Mouse (Mus musculus) myocyte (in vitro differentiated cells): ENCODE results near the gene Atoh8. TPM values are rescaled to one million over a fixed set of nuclear protein-coding genes. Genes with fewer than 3 reads are reported as not detected.

Experiments used
- H3K27me3 ChIP-seq: one replicate; pipeline ENCODE4 v1.6.1; 2011; ENCODE audit not compliant: control insufficient read depth, insufficient read depth, insufficient read length
- H3K36me3 ChIP-seq: one replicate; pipeline ENCODE4 v1.6.1; 2011; ENCODE audit not compliant: control insufficient read depth, insufficient read depth
- H3K4me2 ChIP-seq: one replicate; pipeline ENCODE4 v1.6.1; 2011; ENCODE audit warnings: low read depth, control low read depth
- H3K4me3 ChIP-seq: one replicate; pipeline ENCODE4 v1.5.1; 2011; ENCODE audit warnings: mild to moderate bottlenecking, control low read depth, moderate library complexity
- H3K79me2 ChIP-seq: one replicate; pipeline ENCODE4 v1.6.1; 2011; ENCODE audit not compliant: control insufficient read depth, insufficient read depth
- H3ac ChIP-seq: one replicate; pipeline ENCODE4 v1.6.1; 2011; ENCODE audit not compliant: control insufficient read depth, insufficient read length
- CEBPB ChIP-seq: IDR thresholded peaks from 2 replicates; pipeline ENCODE4 v1.6.1; 2011; ENCODE audit warnings: mild to moderate bottlenecking, moderate library complexity; ENCODE audit not compliant: poor library complexity, insufficient read depth, severe bottlenecking
- E2F4 ChIP-seq: IDR thresholded peaks from one replicate; pipeline ENCODE4 v1.6.1; 2011; ENCODE audit warnings: mild to moderate bottlenecking, control low read depth, moderate library complexity; ENCODE audit not compliant: insufficient read depth
- MAX ChIP-seq: IDR thresholded peaks from one replicate; pipeline ENCODE4 v1.6.1; 2011; ENCODE audit warnings: low read depth, mild to moderate bottlenecking, control low read depth
- MYOD1 ChIP-seq, 3 experiments: IDR thresholded peaks; one replicate each; pipeline ENCODE4 v1.6.1; 2011; ENCODE audit warnings: control low read depth in 2 of 3, low read depth in 2 of 3, mild to moderate bottlenecking in 2 of 3, moderate library complexity in 1 of 3; ENCODE audit not compliant: insufficient read length in 2 of 3, control insufficient read depth in 1 of 3
- MYOG ChIP-seq, 3 experiments: IDR thresholded peaks; one replicate each; pipeline ENCODE4 v1.6.1; 2011; ENCODE audit warnings: control low read depth in 2 of 3, low read depth in 2 of 3, mild to moderate bottlenecking in 2 of 3; ENCODE audit not compliant: insufficient read length in 2 of 3, control insufficient read depth in 1 of 3, insufficient read depth in 1 of 3
- POLR2A ChIP-seq: IDR thresholded peaks from one replicate; pipeline ENCODE4 v1.6.1; 2011; ENCODE audit warnings: low read depth, mild to moderate bottlenecking, control low read depth, moderate library complexity; ENCODE audit not compliant: insufficient read length
- POLR2AphosphoS2 ChIP-seq: IDR thresholded peaks from one replicate; pipeline ENCODE4 v1.6.1; 2011; ENCODE audit warnings: low read depth, control low read depth; ENCODE audit not compliant: insufficient read length
- REST ChIP-seq: IDR thresholded peaks from one replicate; pipeline ENCODE4 v1.6.1; 2011; ENCODE audit warnings: mild to moderate bottlenecking, control low read depth, moderate library complexity; ENCODE audit not compliant: insufficient read depth, insufficient read length
- SRF ChIP-seq: IDR thresholded peaks from one replicate; pipeline ENCODE4 v1.6.1; 2011; ENCODE audit warnings: low read depth; ENCODE audit not compliant: control insufficient read depth, insufficient read length
- TCF12 ChIP-seq: IDR thresholded peaks from one replicate; pipeline ENCODE4 v1.6.1; 2011; ENCODE audit warnings: mild to moderate bottlenecking, control low read depth; ENCODE audit not compliant: poor library complexity, insufficient read depth, severe bottlenecking
- TCF3 ChIP-seq: IDR thresholded peaks from one replicate; pipeline ENCODE4 v1.6.1; 2011; ENCODE audit warnings: low read depth, control low read depth; ENCODE audit not compliant: insufficient read length
- USF1 ChIP-seq: IDR thresholded peaks from one replicate; pipeline ENCODE4 v1.6.1; 2011; ENCODE audit warnings: low read depth, mild to moderate bottlenecking, control low read depth, moderate library complexity
- polyA plus RNA-seq: library from polyadenylated mRNA; unstranded; fragments of >200 nt; fragmentation: generic; extraction: Trizol; gene quantifications from one replicate; pipeline ENCODE4 v1.2.1, GENCODE M21; 2012; ENCODE audit warnings: missing spikeins

Gene Atoh8
- polyA plus RNA-seq, 1 experiment, result 2.1 TPM

- H3ac ChIP-seq, result no peak overlapping the region
- H3K36me3 ChIP-seq, result no peaks in the 10 kb centered on the region
- H3K79me2 ChIP-seq, result no peaks in the 10 kb centered on the region
- peak overlapping the region; percentile 71 for H3K4me2 ChIP-seq
- no peak overlapping the region for H3K4me3 ChIP-seq
- peak in 1 of 3 experiments; percentile 69 for TF ChIP-seq MYOG (IDR thresholded peaks at IDR 0.05; ENCODE audit: control insufficient read depth in 1 of 3, insufficient read depth in 1 of 3, insufficient read length in 2 of 3, low read depth in 2 of 3)
- no peak for TF ChIP-seq POLR2AphosphoS2
- TF ChIP-seq REST, result no peak
- no peak for TF ChIP-seq CEBPB
- TF ChIP-seq MYOD1 (IDR thresholded peaks at IDR 0.05; ENCODE audit: control insufficient read depth in 1 of 3, insufficient read length in 2 of 3, low read depth in 2 of 3), result peak in 2 of 3 experiments; percentile 11 to 44
- TF ChIP-seq USF1, result no peak
- no peaks in the 10 kb centered on the region for H3K27me3 ChIP-seq
These were observed 8.8 kb upstream of the Atoh8 start for GRCm38 (mm10) chr6:72244144-72244549.

DNA sequence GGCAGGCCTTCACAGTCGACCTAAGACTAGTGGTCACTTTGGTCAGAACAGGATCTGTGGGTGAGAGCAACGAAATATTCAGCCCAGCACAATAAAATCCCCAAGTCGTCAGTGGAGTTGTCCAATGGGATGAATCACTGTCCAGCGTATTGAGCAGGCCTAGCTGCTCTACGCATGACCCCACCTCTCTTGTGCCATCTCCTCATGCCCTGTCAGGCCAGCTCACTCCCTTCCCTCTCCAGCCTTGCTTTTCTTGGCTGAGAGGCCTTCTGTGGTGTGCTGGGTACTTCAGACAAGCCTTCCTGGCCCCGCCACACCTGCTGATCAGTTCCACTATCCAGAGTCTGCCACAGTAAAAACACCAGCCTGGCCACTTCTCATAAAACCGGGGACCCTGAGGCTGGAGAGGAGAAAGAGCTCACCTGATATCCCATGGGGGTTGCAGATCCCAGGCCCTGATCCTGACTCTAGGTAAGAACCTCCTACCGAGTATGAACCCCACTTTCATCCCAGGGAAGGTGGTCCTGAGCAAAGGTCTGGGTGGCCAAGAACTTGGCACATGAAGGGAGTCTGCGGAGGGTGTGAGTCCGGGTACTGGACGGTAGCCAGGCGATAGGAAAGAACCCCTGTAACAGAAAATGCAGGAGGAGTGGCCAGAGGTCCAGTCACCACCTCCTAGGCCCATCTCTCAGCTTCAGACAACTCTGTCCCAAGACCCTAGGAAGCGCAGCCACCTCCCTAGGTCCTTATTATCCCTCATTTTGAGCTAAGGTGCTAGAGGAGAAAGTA is 7.3 kb upstream of the Atoh8 start:
- Histone ChIP-seq H3K79me2 (no peaks in the 10 kb centered on the region), H3K4me2 (no peak overlapping the region), H3ac (no peak overlapping the region), H3K4me3 (no peak overlapping the region), H3K36me3 (no peaks in the 10 kb centered on the region), H3K27me3 (no peaks in the 10 kb centered on the region)
- TF ChIP-seq E2F4 (no peak), TCF3 (no peak), TCF12 (no peak), SRF (no peak), MYOG (IDR thresholded peaks at IDR 0.05; ENCODE audit: control insufficient read depth in 1 of 3, insufficient read depth in 1 of 3, insufficient read length in 2 of 3, low read depth in 2 of 3) (no peak), POLR2AphosphoS2 (no peak), CEBPB (no peak), REST (no peak), USF1 (no peak), MAX (no peak), POLR2A (no peak), MYOD1 (IDR thresholded peaks at IDR 0.05; ENCODE audit: control insufficient read depth in 1 of 3, insufficient read length in 2 of 3, low read depth in 2 of 3) (no peak)

- no peaks in the 10 kb centered on the region for H3K79me2 ChIP-seq
- H3K4me2 ChIP-seq, result no peak overlapping the region
- H3K36me3 ChIP-seq, result no peaks in the 10 kb centered on the region
- no peak overlapping the region for H3ac ChIP-seq
- TF ChIP-seq SRF (no peak), MAX (no peak), TCF3 (no peak), MYOD1 (IDR thresholded peaks at IDR 0.05; ENCODE audit: control insufficient read depth in 1 of 3, insufficient read length in 2 of 3, low read depth in 2 of 3) (no peak), E2F4 (no peak), MYOG (IDR thresholded peaks at IDR 0.05; ENCODE audit: control insufficient read depth in 1 of 3, insufficient read depth in 1 of 3, insufficient read length in 2 of 3, low read depth in 2 of 3) (no peak), USF1 (no peak), CEBPB (no peak), TCF12 (no peak), POLR2AphosphoS2 (no peak), POLR2A (no peak), REST (no peak)
- H3K27me3 ChIP-seq, result no peaks in the 10 kb centered on the region
- no peak overlapping the region for H3K4me3 ChIP-seq
These were observed 6.4 kb upstream of the Atoh8 start for GRCm38 (mm10) chr6:72241843-72242154.

DNA sequence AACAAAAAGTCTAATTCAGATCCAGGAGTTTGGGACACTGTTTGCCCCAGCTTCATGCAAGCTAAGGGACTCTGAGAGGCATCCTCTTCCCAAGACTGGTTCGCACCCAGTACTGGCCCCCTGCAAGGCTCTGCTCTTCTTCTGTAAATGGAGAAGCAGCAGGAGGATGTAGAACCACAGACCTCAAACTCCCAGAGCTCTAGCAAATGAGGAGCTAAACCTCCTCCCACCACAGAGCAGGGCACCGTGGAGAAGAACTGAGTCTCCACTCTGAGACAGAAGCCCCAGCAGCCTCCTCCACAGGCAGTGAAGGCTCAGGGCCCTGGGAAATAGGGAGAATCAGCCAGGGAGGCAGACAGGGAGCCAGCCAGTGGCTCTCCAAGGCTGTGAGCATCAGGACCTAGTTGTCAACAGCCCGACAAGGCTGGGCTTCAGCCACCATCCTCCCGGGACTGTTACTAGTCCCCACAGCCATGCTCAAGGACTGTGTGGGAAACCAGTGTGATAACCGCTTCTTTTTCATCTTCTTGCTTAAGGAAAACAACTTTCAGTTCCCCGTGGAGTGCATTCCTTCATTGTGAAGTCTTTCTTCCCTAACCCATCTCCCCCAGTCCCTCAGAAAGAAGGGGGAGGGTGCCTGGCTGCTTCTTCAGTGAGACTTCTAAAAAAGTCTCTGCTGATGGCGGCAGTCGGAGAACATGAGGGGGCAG is 5.9 kb upstream of the Atoh8 start:
- Histone ChIP-seq H3ac (no peak overlapping the region), H3K79me2 (no peaks in the 10 kb centered on the region), H3K4me3 (no peak overlapping the region), H3K27me3 (no peaks in the 10 kb centered on the region), H3K36me3 (no peaks in the 10 kb centered on the region), H3K4me2 (no peak overlapping the region)
- TF ChIP-seq MYOD1 (IDR thresholded peaks at IDR 0.05; ENCODE audit: control insufficient read depth in 1 of 3, insufficient read length in 2 of 3, low read depth in 2 of 3) (no peak), TCF3 (no peak), POLR2A (no peak), TCF12 (no peak), USF1 (no peak), MYOG (IDR thresholded peaks at IDR 0.05; ENCODE audit: control insufficient read depth in 1 of 3, insufficient read depth in 1 of 3, insufficient read length in 2 of 3, low read depth in 2 of 3) (no peak), MAX (no peak), REST (no peak), E2F4 (no peak), CEBPB (no peak), POLR2AphosphoS2 (no peak), SRF (no peak)

DNA sequence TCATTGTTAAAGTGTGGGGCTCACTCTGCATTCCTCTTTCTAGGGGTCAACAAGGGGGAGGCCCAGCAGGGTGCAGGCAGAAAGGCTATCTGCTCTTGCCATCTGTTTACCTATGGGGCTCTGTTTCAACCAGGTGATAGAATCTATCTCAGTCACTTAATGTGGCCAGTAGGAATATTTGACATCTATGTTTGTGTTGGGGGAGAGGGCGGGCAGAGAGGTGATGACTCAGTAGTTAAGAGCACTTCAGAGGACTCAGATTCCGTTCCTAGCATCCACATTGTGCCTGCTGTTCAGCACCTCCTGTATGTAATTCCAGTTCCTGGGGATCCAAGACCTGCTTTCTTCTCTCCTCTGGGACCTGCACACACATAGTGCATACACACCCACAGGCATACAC is 4.7 kb upstream of the Atoh8 start:
- Histone ChIP-seq H3K79me2 (no peaks in the 10 kb centered on the region), H3K4me3 (no peak overlapping the region), H3K27me3 (no peaks in the 10 kb centered on the region), H3ac (no peak overlapping the region), H3K4me2 (no peak overlapping the region), H3K36me3 (no peaks in the 10 kb centered on the region)
- TF ChIP-seq MYOG (IDR thresholded peaks at IDR 0.05; ENCODE audit: control insufficient read depth in 1 of 3, insufficient read depth in 1 of 3, insufficient read length in 2 of 3, low read depth in 2 of 3) (no peak), MAX (no peak), SRF (no peak), MYOD1 (IDR thresholded peaks at IDR 0.05; ENCODE audit: control insufficient read depth in 1 of 3, insufficient read length in 2 of 3, low read depth in 2 of 3) (no peak), USF1 (no peak), TCF3 (no peak), POLR2AphosphoS2 (no peak), TCF12 (no peak), POLR2A (no peak), REST (no peak), CEBPB (no peak), E2F4 (no peak)
